Mouse (Mus musculus): ENCODE data around the gene Hspa12b.

DNA sequence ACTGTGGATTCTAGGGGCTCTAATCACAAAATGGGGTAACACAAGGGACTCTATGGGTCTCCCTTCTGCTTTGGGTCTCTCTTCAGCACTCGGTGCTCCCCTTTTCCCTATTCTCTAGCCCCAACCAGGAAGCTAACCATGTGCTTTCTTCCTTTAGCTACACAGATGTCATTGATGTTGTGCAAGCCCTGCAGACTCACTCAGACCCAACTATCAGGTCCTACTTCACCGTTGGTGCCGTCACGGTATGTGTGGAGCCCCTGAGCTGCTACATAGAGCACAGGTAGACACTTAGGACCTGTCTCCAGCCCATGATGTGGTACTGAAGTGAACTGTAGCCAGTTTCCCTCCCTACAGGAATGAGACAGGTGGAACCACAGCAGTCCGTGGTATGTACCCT is 21.1 kb upstream of the Hspa12b start:
- TF ChIP-seq MXI1 (IDR thresholded peaks at IDR 0.05; ENCODE audit: low read depth, low read length) (no peak), ZMIZ1 (IDR thresholded peaks at IDR 0.05; ENCODE audit: low read depth, low read length) (no peak), ZNF384 (IDR thresholded peaks at IDR 0.05; ENCODE audit: low read depth, low read length) (no peak), CTCF (conservative IDR thresholded peaks at IDR 0.05 in 1 of 2, IDR thresholded peaks at IDR 0.05 in 1 of 2; ENCODE audit: low read depth in 2 of 2, low read length in 2 of 2) (no peak)
